Mouse (Mus musculus) right cerebral cortex, postnatal 4 days (tissue): ENCODE data around the gene BC049352.
A peak's percentile ranks its signal among the peaks of the same experiment; 100 is the strongest.

ENCODE experiments used
- DNase-seq: peaks from one replicate; pipeline ENCODE4 v3.0.0-alpha.2; 2022

The BC049352 gene

DNA sequence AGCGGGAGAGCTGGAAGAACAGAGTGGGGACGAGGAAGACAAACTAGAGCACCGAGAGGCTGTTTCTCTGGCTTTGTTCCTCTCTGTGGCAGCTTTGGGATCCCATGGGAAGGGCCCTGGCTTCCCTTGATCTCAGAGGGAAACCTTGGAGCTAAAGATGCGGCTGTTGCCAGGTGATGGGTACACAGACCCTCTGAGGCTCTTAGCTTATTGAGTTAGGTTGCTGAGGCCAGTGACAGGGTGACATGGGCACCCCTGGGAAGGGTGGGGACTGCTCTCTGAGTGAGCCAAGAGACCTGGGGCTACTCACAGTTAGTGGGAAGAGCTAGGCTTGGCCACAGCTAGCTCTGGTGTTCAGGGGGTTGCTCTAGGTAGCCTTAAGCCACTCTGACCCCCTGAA, 13.7 kb downstream of the BC049352 start:
- no peak for DNase-seq

DNA sequence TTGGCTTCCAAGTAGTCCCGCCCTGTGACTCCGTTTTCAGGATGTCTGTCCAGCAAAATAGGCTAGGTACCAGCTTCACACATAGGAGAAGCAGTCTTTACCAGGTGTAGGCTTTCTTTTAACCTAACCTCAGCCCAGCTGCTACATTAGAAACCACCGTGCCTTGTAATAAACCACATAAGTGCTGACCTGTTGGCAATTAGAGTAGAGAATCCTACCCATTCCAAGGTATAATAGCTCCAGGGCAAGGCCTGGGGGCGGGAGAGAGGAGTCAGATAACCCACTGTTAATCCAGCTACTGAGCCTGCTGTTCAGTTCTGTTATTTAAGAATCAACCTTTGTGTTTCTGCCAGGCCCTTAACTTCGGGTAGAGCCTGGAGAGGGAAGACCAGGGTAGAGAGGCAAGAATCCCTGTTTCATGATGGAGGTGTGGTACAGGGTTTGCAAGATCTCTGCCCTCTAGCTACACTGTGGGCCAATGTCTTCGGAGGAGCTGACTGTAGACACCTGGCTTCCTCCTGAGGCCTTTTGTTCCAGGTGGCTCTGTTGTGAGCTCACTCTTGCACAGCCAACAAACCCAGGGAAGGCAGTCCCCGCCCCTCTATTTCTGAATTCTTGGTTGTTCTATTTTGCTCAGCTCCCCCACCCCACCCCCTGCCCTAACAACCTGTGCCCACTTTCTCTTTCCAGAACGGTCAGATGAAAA, 14.5 kb downstream of the BC049352 start:
- DNase-seq: no peak

GRCm38 (mm10) chr9:45197549-45197948, 15.7 kb downstream of the BC049352 start:
- no peak for DNase-seq

DNA sequence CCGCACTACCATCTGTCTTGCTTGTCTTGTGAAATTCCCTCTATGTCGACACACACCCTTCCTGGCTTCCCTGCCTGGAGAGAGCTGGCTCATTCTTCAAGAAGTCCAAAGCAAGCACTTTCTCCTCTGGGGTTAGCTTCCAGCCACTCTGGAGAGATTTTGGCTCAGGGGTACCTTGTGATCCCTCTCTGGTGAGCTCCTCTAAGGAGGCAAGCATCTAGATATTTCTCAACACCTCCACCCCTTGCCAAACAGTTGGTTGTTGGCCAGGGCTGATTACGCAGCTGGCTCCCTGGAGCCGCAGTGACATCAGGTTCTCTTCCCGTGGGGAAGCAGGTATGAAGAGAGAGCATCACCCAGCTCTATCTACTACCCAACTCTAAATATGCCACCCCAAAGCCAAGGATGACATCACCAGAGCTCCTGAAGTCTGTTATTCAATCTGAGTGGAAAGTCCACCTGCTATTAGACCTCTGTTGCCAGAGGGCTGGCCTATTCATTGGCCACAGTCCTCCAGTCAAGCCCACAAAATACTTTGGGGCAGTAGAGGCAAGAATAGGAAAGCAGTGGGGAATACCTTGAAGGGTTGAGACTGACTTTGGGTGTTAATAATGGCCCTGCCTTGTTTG, 19.6 kb downstream of the BC049352 start:
- DNase-seq: no peak

- no peak for DNase-seq
These were observed 20.4 kb downstream of the BC049352 start for GRCm38 (mm10) chr9:45202021-45202798.

GRCm38 (mm10) chr9:45203797-45204410, 22.1 kb downstream of the BC049352 start, which contains the start of gene Tmprss4:
TSS of gene Tmprss4 (minus strand) at chr9:45204092.
- DNase-seq: no peak

DNA sequence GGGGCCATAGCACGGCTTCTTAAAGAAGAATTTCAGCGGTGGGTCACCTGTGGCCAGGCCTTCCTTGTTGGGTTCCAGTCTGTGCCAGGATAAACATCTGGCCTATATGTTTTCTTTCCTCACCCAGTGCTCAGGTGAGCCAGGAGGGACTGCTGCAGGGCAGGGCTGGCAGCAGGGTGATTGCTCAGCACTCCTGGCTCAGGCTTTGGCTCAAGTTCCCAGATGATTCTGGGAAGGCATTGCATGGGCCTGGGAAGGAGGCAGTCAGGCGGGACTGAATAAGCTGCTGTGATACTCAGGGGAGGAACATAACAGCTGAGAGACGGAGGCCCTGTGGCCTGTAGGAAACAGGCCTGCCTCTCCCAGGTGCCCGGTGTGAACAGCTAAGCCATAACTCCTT, 23.3 kb downstream of the BC049352 start:
- no peak for DNase-seq

DNA sequence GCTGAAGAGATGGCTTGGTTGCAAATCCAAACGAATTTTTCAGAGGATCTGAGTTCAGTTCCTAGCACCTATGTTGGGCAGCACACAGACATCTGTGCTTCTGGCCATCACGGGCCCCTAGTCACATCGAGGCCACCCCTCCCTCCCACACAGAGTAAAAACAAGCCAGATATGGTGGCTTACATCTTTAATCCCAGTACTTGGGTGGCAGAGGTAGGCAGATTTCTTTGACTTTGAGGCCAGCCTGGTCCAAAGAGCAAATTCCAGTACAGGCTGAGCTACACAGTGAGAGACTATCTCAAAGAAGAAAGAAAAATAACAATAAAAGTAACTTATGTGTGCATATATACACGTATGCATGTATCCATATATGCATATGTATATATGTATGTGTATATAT, 24.3 kb downstream of the BC049352 start:
- no peak for DNase-seq

- DNase-seq: no peak
These were observed 25.4 kb downstream of the BC049352 start for GRCm38 (mm10) chr9:45207015-45207743.

GRCm38 (mm10) chr9:45212001-45212400, 30.2 kb downstream of the BC049352 start:
- DNase-seq: no peak

- no peak for DNase-seq
These were observed 33.8 kb downstream of the BC049352 start for GRCm38 (mm10) chr9:45215526-45216179.

DNA sequence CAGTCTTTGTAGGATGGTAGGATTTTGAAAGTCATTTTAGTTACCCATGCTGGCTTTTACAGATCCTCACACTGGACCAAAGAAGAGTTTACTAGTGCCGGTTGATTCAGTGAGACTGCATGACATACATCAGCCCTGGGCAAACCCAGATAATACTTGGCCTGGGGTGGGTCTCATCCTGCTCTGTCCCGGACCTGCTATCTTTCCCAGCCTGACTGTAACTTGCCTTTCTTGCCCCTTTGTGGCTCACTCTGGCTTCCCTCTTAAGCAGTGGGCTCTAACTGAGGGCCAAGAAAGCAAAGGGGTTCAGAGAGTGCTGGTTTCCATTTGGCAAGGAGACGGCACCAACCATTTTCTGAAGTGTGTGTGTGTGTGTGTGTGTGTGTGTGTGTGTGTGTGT, 37.8 kb downstream of the BC049352 start:
- DNase-seq: no peak

- peak; percentile 100 for DNase-seq
These were observed 39.8 kb downstream of the BC049352 start for GRCm38 (mm10) chr9:45221567-45221966.

- no peak for DNase-seq
These were observed 47.6 kb downstream of the BC049352 start for GRCm38 (mm10) chr9:45229359-45229758.

DNA sequence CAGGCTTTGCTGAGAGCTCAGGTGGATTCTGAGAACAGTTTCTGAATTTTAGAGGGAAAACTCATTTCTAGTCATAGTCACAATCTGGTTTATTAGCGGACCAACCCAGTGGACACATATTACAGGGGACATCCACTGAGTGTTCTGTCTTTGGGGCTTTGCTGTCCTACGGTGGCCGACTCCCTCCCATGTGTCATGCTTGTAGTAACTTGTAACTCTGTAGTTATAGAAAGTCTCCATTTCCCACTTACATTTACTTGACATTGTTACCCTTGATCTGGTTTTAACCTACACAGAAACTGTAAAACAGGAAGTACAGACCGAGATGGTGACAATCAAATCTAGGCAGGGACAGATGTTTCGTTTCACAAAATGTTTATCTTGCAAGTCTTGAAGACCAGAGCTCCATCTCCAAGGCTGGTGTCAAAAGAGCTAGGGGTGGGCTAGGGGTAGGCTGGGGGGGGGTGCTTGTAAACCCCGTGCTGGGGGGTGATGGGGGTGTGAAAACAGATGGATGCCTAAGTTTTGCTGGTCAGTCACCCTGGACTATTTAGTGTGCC, 53.9 kb downstream of the BC049352 start:
- DNase-seq: no peak

DNA sequence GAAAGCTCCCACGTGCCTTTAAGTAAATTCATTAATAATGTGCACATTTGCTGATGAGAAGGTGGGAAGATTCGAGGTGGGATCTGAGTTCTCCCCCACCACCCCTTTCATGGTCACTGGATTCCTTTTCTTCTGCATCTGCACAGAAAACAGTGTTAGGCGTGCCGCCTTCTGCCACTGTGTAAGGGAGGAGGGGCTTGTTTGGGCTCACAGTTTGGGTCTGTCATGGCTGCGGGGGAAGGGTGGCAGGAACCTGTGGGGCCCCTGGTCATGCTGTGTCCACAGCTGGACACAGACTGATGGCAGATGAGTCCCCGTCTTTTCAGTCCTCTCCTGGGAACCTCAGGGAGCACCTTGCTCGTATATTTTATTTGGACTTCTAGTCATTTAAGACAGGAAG, 54.9 kb downstream of the BC049352 start:
- no peak for DNase-seq

DNA sequence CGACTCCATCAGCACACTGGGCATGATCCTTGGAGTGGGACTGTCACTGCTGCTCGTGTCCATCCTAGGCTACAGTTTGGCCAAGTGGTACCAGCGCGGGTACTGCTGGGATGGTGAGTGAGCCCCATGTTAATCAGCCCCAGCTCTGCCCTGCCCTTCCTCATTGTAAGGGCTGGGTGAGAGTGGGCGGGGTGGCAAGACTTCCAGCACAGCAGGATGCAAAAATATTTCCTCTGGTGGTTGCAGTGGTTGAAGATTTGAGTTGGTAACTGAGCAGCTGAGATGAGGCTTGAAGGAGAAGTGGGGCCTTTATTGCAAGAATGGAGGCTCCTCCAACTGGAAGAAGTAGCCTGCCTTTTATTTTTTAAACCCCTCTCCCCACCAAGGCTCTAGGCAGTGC, 59.6 kb downstream of the BC049352 start:
- DNase-seq: no peak

GRCm38 (mm10) chr9:45245432-45245831, 63.6 kb downstream of the BC049352 start:
- DNase-seq: no peak

DNA sequence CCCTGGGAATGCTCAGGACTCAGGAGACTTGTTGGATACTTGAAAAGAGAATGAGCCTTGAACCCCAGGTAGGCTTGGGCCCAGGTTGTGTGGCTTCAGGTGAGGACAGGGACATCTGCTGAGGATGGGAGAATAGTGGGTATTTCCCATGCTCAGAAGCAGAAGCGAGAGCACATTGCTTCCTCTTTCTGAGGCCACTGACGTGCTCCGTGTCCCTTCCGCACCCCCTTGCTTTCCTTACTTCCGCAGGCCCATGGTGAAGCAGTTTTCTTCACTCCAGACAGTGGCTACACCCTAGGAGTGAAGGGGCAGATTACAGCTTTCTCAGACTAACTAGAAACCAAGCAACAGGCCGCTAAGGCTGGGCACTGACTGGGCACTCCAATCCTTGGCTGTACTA, 64.3 kb downstream of the BC049352 start:
- no peak for DNase-seq

DNA sequence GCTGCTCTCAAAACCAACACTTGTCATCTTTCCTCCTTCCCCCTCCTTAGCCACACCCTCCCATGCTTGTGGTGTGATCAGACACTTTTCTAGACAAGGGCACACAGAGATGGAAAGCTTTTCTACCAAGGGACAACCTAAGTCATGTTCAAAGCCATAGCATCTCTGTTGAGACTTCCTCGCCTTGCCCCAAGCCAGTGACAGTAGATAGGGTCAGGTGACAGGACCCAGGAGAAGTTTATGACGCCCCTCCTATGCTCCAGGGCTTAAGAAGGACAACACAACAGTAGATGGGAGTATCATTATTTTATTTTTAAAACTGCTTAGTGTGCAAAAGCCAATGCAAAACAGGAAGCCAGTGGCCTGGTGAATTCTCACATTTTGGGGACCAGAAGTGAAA, 65.7 kb downstream of the BC049352 start:
- no peak for DNase-seq

GRCm38 (mm10) chr9:45250306-45250705, 68.5 kb downstream of the BC049352 start:
- DNase-seq: no peak

DNA sequence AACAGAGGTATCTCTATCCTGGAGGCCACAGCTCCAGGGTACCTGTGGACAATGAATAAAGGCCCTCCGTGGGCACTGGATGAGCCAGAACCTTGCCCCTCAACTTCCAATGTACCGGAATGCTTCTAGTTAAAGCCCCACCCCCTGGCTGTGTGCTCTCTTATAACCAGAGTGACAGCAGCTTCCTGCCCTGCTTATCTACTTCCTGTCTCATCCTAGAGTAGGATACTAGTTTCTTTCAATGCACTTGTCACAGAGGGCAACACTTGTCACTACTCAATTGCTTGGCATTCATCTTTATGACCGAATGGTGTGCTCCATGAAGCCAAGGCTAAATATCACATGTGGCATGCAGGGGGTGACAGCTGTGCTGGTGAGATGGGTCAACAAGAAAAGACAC, 69.5 kb downstream of the BC049352 start:
- no peak for DNase-seq
